In the genomic region with DNA sequence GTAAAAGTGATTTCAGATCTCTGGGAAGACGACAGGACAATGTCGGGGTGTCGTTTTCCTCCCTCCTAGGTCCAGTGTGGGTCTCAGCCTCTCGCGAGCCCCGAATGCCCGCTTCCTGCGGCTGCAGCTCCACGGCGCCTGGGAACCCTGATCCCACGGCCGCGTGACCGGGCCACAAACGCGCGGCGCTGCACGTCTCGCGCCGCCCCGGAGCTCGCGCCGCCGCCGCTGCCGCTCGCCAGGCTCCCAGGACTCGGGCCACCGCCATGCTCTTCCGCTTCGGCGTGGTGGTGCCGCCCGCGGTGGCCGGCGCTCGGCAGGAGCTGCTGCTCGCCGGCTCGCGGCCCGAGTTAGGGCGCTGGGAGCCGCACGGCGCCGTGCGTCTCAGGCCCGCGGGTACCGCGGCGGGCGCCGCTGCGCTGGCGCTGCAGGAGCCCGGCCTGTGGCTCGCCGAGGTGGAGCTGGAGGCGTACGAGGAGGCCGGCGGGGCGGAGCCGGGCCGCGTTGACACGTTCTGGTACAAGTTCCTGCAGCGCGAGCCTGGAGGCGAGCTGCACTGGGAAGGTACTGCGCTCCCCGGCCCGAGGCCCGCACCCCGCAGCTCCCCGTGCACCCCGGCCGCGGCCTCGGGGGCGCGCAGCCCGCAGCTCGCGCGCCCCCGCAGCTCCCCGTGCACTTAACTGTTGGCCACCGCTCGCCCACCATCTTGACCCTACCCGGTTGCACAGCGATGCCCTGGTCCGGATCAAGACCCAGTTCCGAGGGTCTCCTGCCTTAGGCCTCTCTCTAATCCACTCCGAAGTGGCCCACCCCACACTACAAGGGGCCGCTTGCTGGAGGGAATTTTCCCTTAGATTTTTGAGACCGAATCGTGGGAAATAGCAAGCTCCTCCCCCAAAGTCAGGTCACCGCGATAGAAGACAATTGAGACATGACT, we compare ENCODE assay signal across 8 mouse cellular contexts. TPM values are rescaled to one million over a fixed set of nuclear protein-coding genes. Genes with fewer than 3 reads are reported as not detected.
A peak's percentile ranks its signal among the peaks of the same experiment; 100 is the strongest.
DNase-seq lines count a peak whose midpoint lies in the region; ATAC-seq lines count a peak whose summit lies in the region.

A gene (plus strand): TSS at position 200 of the 937 bp plus-strand sequence.

- DNase-seq in embryo, embryonic 10 days (ENCODE audit: low spot score) = peak; percentile 88
- peak; percentile 81 for DNase-seq in gastrocnemius, postnatal 10 days
- DNase-seq in left cerebral cortex, postnatal 10 days (ENCODE audit: extremely low spot score in 1 of 2, low spot score in 2 of 2) = peak; percentile 65 to 90
- DNase-seq in right cerebral cortex, postnatal 10 days (ENCODE audit: low spot score in 2 of 2) = peak; percentile 86 to 88
- peak; percentile 91 for DNase-seq in urinary bladder, postnatal 14 days (ENCODE audit: low spot score)

- intact Hi-C loops in left cerebral cortex, postnatal 10 days (cut with DNase I) = loop anchor here (5.0 to 10.0 kb wide), 2 partner anchors 61 to 129 kb away; a partner anchor contains a TSS

- peak; percentile 80 for ATAC-seq in activated CD4-positive, CD25-positive, alpha-beta regulatory T cell, adult 4 months
- ATAC-seq in inflammation-experienced regulatory T-cells, adult 6 months = peak; percentile 77
- ATAC-seq in megakaryocyte progenitor cell, adult 5-6 weeks (replicated peaks; ENCODE audit: poor library complexity) = peak; percentile 90

RNA-seq across cellular contexts. Expression of the gene that starts here (rescaled TPM):
- not detected for polyA plus RNA-seq in activated CD4-positive, CD25-positive, alpha-beta regulatory T cell, adult 4 months (2017; shearing (Covaris generic))
- total RNA-seq in gastrocnemius, postnatal 10 days (2021) = 10 to 100 TPM; 34.9 to 37.1 TPM
- polyA plus RNA-seq in inflammation-experienced regulatory T-cells, adult 6 months (2017; shearing (Covaris generic)) = not detected
- total RNA-seq in left cerebral cortex, postnatal 10 days (2021) = 10 to 100 TPM; 29.3 to 32.8 TPM
- 2.3 TPM in 2 replicates for total RNA-seq in megakaryocyte progenitor cell, adult 5-6 weeks (2015)
- 5.4 TPM in 2 replicates for total RNA-seq in megakaryocyte progenitor cell, adult 5-6 weeks (2017)

Comparison
In these comparisons a context has a peak if more than half of its experiments do, and no peak if none do; other contexts are left out.
1. Peak in every context shown above with its lines: DNase-seq and ATAC-seq.
2. RNA of the gene that starts here (total RNA-seq): 34.9 to 37.1 TPM in gastrocnemius, postnatal 10 days and 29.3 to 32.8 TPM in left cerebral cortex, postnatal 10 days; 2.3 to 5.4 TPM in megakaryocyte progenitor cell, adult 5-6 weeks; every median in the first group is over 4 times any median in the second.
3. Peak in ATAC-seq in activated CD4-positive, CD25-positive, alpha-beta regulatory T cell, adult 4 months; RNA of the gene not detected or under 1 TPM.
4. Peak in ATAC-seq in inflammation-experienced regulatory T-cells, adult 6 months; RNA of the gene not detected or under 1 TPM.